In genomic region chr12:38468605-38469004, GRCm38 (mm10) we compare ENCODE assay signal across 19 mouse cellular contexts.
"Had no signal": no experiment of that assay in that cellular context is flagged by ENCODE, and none has a peak within 500 bp of the region (broad histone marks: within the 10 kb centered on the region; RNA-seq: fewer than 3 reads in every experiment).

No protein-coding gene starts in this region.

- DNase-seq: lung, adult 18-20 months; midbrain, embryonic 14.5 days; retina, postnatal 1 day; right cerebral cortex, adult 18-20 months; right cerebral cortex, postnatal 25 days; right cerebral cortex, postnatal 4 days; spleen, adult 18-20 months; thymus, adult 2 months; thymus, postnatal 25 days; thymus, postnatal 4 days had no signal

- H3K36me3 ChIP-seq: liver, embryonic 12.5 days; lung, embryonic 15.5 days; midbrain, embryonic 10.5 days; midbrain, embryonic 12.5 days; neural tube, embryonic 13.5 days; neural tube, embryonic 15.5 days had no signal

- H3K4me2 ChIP-seq: liver, embryonic 12.5 days; lung, embryonic 15.5 days; midbrain, embryonic 12.5 days; neural tube, embryonic 13.5 days; neural tube, embryonic 15.5 days had no signal

- H3K9ac ChIP-seq: liver, embryonic 12.5 days; liver, embryonic 14.5 days; lung, embryonic 15.5 days; midbrain, embryonic 12.5 days; neural tube, embryonic 13.5 days; neural tube, embryonic 15.5 days had no signal

- H3K27me3 ChIP-seq: liver, embryonic 12.5 days; lung, embryonic 15.5 days; midbrain, embryonic 12.5 days; neural tube, embryonic 13.5 days; neural tube, embryonic 15.5 days had no signal

- H3K27ac ChIP-seq: liver, embryonic 12.5 days; liver, embryonic 14.5 days; lung, embryonic 15.5 days; midbrain, embryonic 10.5 days; midbrain, embryonic 12.5 days; neural tube, embryonic 13.5 days; neural tube, embryonic 15.5 days had no signal

- H3K9me3 ChIP-seq: lung, embryonic 15.5 days; midbrain, embryonic 10.5 days; midbrain, embryonic 12.5 days; neural tube, embryonic 13.5 days; neural tube, embryonic 15.5 days had no signal

- ATAC-seq: liver, embryonic 12.5 days; midbrain, embryonic 16.5 days had no signal

- H3K4me1 ChIP-seq: liver, embryonic 12.5 days; lung, embryonic 15.5 days; midbrain, embryonic 10.5 days; midbrain, embryonic 12.5 days; neural tube, embryonic 13.5 days; neural tube, embryonic 15.5 days had no signal

- H3K4me3 ChIP-seq: liver, embryonic 12.5 days; lung, embryonic 15.5 days; midbrain, embryonic 10.5 days; midbrain, embryonic 12.5 days; myocyte; neural tube, embryonic 13.5 days; neural tube, embryonic 15.5 days had no signal
